Mouse (Mus musculus) erythroblast, embryonic 14.5 days (primary cell): ENCODE measurements around the gene Psmb2.

Source experiments
- GATA1 ChIP-seq: IDR thresholded peaks from 2 replicates; pipeline ENCODE4 v1.6.1; 2012; ENCODE audit warnings: low read length, inconsistent platforms, mixed read lengths
- TAL1 ChIP-seq: IDR thresholded peaks from 3 replicates; pipeline ENCODE4 v1.6.1; 2012; ENCODE audit warnings: low read length, inconsistent platforms, mixed read lengths

- TF ChIP-seq TAL1: no peak
- TF ChIP-seq GATA1: no peak
These were observed 29.4 kb downstream of the Psmb2 start for GRCm38 (mm10) chr4:126706630-126707438.
